Mouse (Mus musculus) liver, postnatal 0 days (tissue): ENCODE results near the gene Alg14. TPM values are rescaled to one million over a fixed set of nuclear protein-coding genes. Genes with fewer than 3 reads are reported as not detected.

Experiments used
- ATAC-seq: fragments of 200-750 bp; cut with Nextera tagmentation; 2 replicates; pipeline ENCODE4 v1.8.0; 2017; ENCODE audit warnings: mild to moderate bottlenecking, moderate library complexity
- DNase-seq: peaks from one replicate; pipeline ENCODE4 v3.0.0-alpha.2; 2016
- H3K27ac ChIP-seq: fragments of 300-500 bp; sonication (generic); 2 replicates; pipeline ENCODE4 v1.5.1; 2014; ENCODE audit warnings: antibody characterized with exemption, moderate library complexity, mild to moderate bottlenecking, low read depth
- H3K27me3 ChIP-seq: fragments of 300-500 bp; sonication (generic); 2 replicates; pipeline ENCODE4 v1.6.1; 2014; ENCODE audit warnings: low read length, control low read depth, mixed read lengths; ENCODE audit not compliant: insufficient read depth
- H3K36me3 ChIP-seq: fragments of 300-500 bp; sonication (generic); replicated peaks from 2 replicates; pipeline ENCODE4 v1.6.1; 2014; ENCODE audit warnings: mild to moderate bottlenecking, control low read depth, low read length, moderate library complexity, mixed read lengths; ENCODE audit not compliant: insufficient read depth
- H3K4me1 ChIP-seq: fragments of 300-500 bp; sonication (generic); 2 replicates; pipeline ENCODE4 v1.6.1; 2014; ENCODE audit warnings: antibody characterized with exemption, mild to moderate bottlenecking, control low read depth; ENCODE audit not compliant: insufficient read depth
- H3K4me2 ChIP-seq: fragments of 300-500 bp; sonication (generic); 2 replicates; pipeline ENCODE4 v1.6.1; 2014; ENCODE audit warnings: low read depth, mild to moderate bottlenecking, low read length, moderate library complexity, mixed read lengths
- H3K4me3 ChIP-seq: fragments of 300-500 bp; sonication (generic); 2 replicates; pipeline ENCODE4 v1.5.1; 2014; ENCODE audit warnings: low read depth, low read length
- H3K9ac ChIP-seq: fragments of 300-500 bp; sonication (generic); replicated peaks from 2 replicates; pipeline ENCODE4 v1.6.1; 2014; ENCODE audit warnings: mild to moderate bottlenecking, moderate library complexity
- H3K9me3 ChIP-seq: fragments of 300-500 bp; sonication (generic); 2 replicates; pipeline ENCODE4 v1.6.1; 2016; ENCODE audit warnings: mild to moderate bottlenecking, control low read depth, low read length, mixed read lengths
- CTCF ChIP-seq: sonication (generic); IDR thresholded peaks from 2 replicates; pipeline ENCODE4 v1.5.1; 2016; ENCODE audit warnings: antibody characterized with exemption, low read depth
- EP300 ChIP-seq: IDR thresholded peaks from 2 replicates; pipeline ENCODE4 v1.6.1; 2016; ENCODE audit warnings: antibody characterized with exemption, low read depth, mild to moderate bottlenecking
- whole genome bisulfite sequencing: fragments of 180-500 bp; shearing (Covaris S2); extraction: QIAGEN DNeasy Blood & Tissue Kit; methylation state at CpG from one replicate; pipeline ENCODE4 v1.1.7; 2014; ENCODE audit not compliant: insufficient replicate concordance; 5-methylcytosine and 5-hydroxymethylcytosine counted together
- polyA plus RNA-seq: library from polyadenylated mRNA; unstranded; fragments of >200 nt; fragmentation: Nextera tagmentation; extraction: Ambion mirVana; gene quantifications from 2 replicates; pipeline ENCODE4 v1.2.1, GENCODE M21; 2015

Gene Alg14
- polyA plus RNA-seq, 1 experiment from 2014 or later: 20.1 TPM

- Histone ChIP-seq H3K36me3 (no peaks in the 10 kb centered on the region), H3K9ac (no peak overlapping the region), H3K4me2 (no peak overlapping the region), H3K27ac (no peak overlapping the region), H3K9me3 (no peaks in the 10 kb centered on the region), H3K4me3 (no peak overlapping the region), H3K27me3 (no peaks in the 10 kb centered on the region), H3K4me1 (peaks cover 7% of the 10 kb centered on the region; the same call in 1 of the 2 replicates)
- WGBS: 60% methylated on average over 6 of the region's 6 CpGs
- DNase-seq (no peak), ATAC-seq (no peak)
- no peak for TF ChIP-seq EP300
- TF ChIP-seq CTCF: no peak
Measured at GRCm38 (mm10) chr3:121411450-121411849, 119.9 kb downstream of the Alg14 start.

Other genes with a start within 250 kb of the Alg14 start
- 5.9 and 8.2 TPM in 2 replicates for gene Rwdd3, start 120.1 kb upstream of the Alg14 start, polyA plus RNA-seq
- gene Tmem56, start 8.7 kb upstream of the Alg14 start, polyA plus RNA-seq: 21.9 and 24.1 TPM in 2 replicates
- 128 and 143 TPM in 2 replicates for gene Cnn3, start 134.7 kb downstream of the Alg14 start, polyA plus RNA-seq
- gene Slc44a3, start 240.6 kb downstream of the Alg14 start, polyA plus RNA-seq: 15.2 and 16.6 TPM in 2 replicates